ENCODE assay signal across 17 mouse cellular contexts in the genomic region with DNA sequence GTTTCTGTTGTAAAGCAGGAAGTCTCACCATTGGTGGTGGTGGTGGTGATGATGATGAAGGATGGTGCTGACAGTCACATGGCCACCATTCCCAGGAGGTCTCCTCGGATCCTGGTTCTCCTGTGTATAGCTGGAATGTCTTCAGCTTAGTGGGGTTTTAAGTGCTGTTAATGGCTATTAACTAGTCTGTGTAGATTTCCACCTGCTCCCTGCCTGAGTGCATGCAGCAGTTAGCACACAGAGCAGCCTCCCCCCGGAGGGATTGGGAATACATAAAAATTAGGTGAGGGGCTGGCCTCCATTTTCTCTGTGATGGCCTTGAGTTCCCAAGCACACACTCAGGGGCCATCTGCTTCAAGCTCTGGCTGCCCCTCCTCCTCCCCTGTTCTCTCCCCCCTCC. TPM values are rescaled to one million over a fixed set of nuclear protein-coding genes. Genes with fewer than 3 reads are reported as not detected.
DNase-seq lines count a peak whose midpoint lies in the region; ATAC-seq and TF ChIP-seq lines count a peak whose summit lies in the region.
"Had no signal": no experiment of that assay in that cellular context is flagged by ENCODE, and none has a peak within 500 bp of the region (broad histone marks: within the 10 kb centered on the region; RNA-seq: fewer than 3 reads in every experiment).

No protein-coding gene starts in this region.

- TF ChIP-seq POLR2A in brain, embryonic 14.5 days (IDR thresholded peaks at IDR 0.05; ENCODE audit: borderline replicate concordance, extremely low read depth, insufficient read depth, insufficient read length, poor library complexity, severe bottlenecking), result no peak

- no peaks in the 10 kb centered on the region for H3K36me3 ChIP-seq in hindbrain, embryonic 11.5 days (ENCODE audit: control insufficient read depth, insufficient read depth, low read length)
- H3K36me3 ChIP-seq in hindbrain, embryonic 16.5 days (ENCODE audit: control insufficient read depth, insufficient read depth, low read length), result no peaks in the 10 kb centered on the region
- no peaks in the 10 kb centered on the region for H3K36me3 ChIP-seq in midbrain, embryonic 14.5 days (ENCODE audit: control insufficient read depth, insufficient read depth, low read length)
- H3K36me3 ChIP-seq in midbrain, embryonic 15.5 days (replicated peaks), result no peaks in the 10 kb centered on the region
- H3K36me3 ChIP-seq: embryonic facial prominence, embryonic 12.5 days; heart, embryonic 13.5 days had no signal

- H3K27ac ChIP-seq in hindbrain, embryonic 11.5 days (ENCODE audit: low read depth, low read length), result no peak overlapping the region
- H3K27ac ChIP-seq in hindbrain, embryonic 16.5 days (ENCODE audit: low read depth, low read length), result no peak overlapping the region
- no peak overlapping the region for H3K27ac ChIP-seq in midbrain, embryonic 14.5 days (replicated peaks; ENCODE audit: low read depth, low read length)
- H3K27ac ChIP-seq in midbrain, embryonic 15.5 days, result no peak overlapping the region
- H3K27ac ChIP-seq: embryonic facial prominence, embryonic 12.5 days; heart, embryonic 13.5 days; hindbrain, embryonic 14.5 days had no signal

- no peak for TF ChIP-seq CTCF in brain, embryonic 14.5 days (IDR thresholded peaks at IDR 0.05; ENCODE audit: borderline replicate concordance, extremely low read depth, insufficient read depth, insufficient read length)

- peak; percentile 53; the same call in 1 of the 2 replicates for ATAC-seq in hindbrain, embryonic 11.5 days (ENCODE audit: low FRiP score)
- no peak for ATAC-seq in hindbrain, embryonic 16.5 days
- ATAC-seq in midbrain, embryonic 14.5 days (ENCODE audit: low FRiP score, low TSS enrichment), result no peak
- no peak for ATAC-seq in midbrain, embryonic 15.5 days (replicated peaks)
- ATAC-seq: forebrain, postnatal 0 days had no signal

- no peak overlapping the region for H3K9ac ChIP-seq in hindbrain, embryonic 11.5 days (ENCODE audit: low read depth, low read length)
- H3K9ac ChIP-seq in hindbrain, embryonic 16.5 days (ENCODE audit: low read depth, low read length), result no peak overlapping the region
- H3K9ac ChIP-seq in midbrain, embryonic 14.5 days (replicated peaks; ENCODE audit: low read length), result no peak overlapping the region
- no peak overlapping the region for H3K9ac ChIP-seq in midbrain, embryonic 15.5 days
- H3K9ac ChIP-seq: embryonic facial prominence, embryonic 12.5 days; forebrain, postnatal 0 days; heart, embryonic 13.5 days; hindbrain, embryonic 14.5 days had no signal

- no peak overlapping the region for H3K4me2 ChIP-seq in hindbrain, embryonic 11.5 days (replicated peaks; ENCODE audit: low read depth, low read length)
- H3K4me2 ChIP-seq in hindbrain, embryonic 16.5 days (ENCODE audit: low read length), result no peak overlapping the region
- no peak overlapping the region for H3K4me2 ChIP-seq in midbrain, embryonic 14.5 days (ENCODE audit: low read length)
- H3K4me2 ChIP-seq in midbrain, embryonic 15.5 days, result no peak overlapping the region
- H3K4me2 ChIP-seq: embryonic facial prominence, embryonic 12.5 days; heart, embryonic 13.5 days; hindbrain, embryonic 14.5 days had no signal

- H3K27me3 ChIP-seq in hindbrain, embryonic 11.5 days (ENCODE audit: control insufficient read depth, insufficient read depth, low read length), result no peaks in the 10 kb centered on the region
- no peaks in the 10 kb centered on the region for H3K27me3 ChIP-seq in hindbrain, embryonic 16.5 days (replicated peaks; ENCODE audit: control insufficient read depth, insufficient read depth, low read length)
- H3K27me3 ChIP-seq in midbrain, embryonic 14.5 days (ENCODE audit: control insufficient read depth, insufficient read depth, low read length), result no peaks in the 10 kb centered on the region
- H3K27me3 ChIP-seq in midbrain, embryonic 15.5 days (replicated peaks), result no peaks in the 10 kb centered on the region
- H3K27me3 ChIP-seq: embryonic facial prominence, embryonic 12.5 days; heart, embryonic 13.5 days had no signal

- DNase-seq in hindbrain, embryonic 11.5 days (ENCODE audit: low spot score), result peak; percentile 5
- DNase-seq in midbrain, embryonic 14.5 days, result peak; percentile 5
- peak; percentile 18 for DNase-seq in brain, embryonic 14.5 days (ENCODE audit: low read depth)
- DNase-seq in mesoderm, embryonic 11.5 days (ENCODE audit: low read depth, low spot score), result peak; percentile 13
- DNase-seq in kidney, postnatal 36 days, result no peak
- DNase-seq: adrenal gland, adult 2 months; adrenal gland, postnatal 25 days; cerebellum, adult 2 months; cerebellum, postnatal 10 days; forebrain, postnatal 0 days; gastrocnemius, postnatal 14 days; heart, postnatal 36 days had no signal

- H3K4me3 ChIP-seq in hindbrain, embryonic 11.5 days (ENCODE audit: low read depth, low read length), result no peak overlapping the region
- H3K4me3 ChIP-seq in hindbrain, embryonic 16.5 days (ENCODE audit: low read length), result no peak overlapping the region
- H3K4me3 ChIP-seq in midbrain, embryonic 14.5 days (replicated peaks; ENCODE audit: low read depth, low read length), result no peak overlapping the region
- H3K4me3 ChIP-seq in midbrain, embryonic 15.5 days, result no peak overlapping the region
- H3K4me3 ChIP-seq: embryonic facial prominence, embryonic 12.5 days; heart, embryonic 13.5 days had no signal

- no peaks in the 10 kb centered on the region for H3K4me1 ChIP-seq in hindbrain, embryonic 11.5 days (replicated peaks; ENCODE audit: control insufficient read depth, insufficient read depth, low read length)
- H3K4me1 ChIP-seq in hindbrain, embryonic 16.5 days (ENCODE audit: control insufficient read depth, insufficient read depth, low read depth, low read length), result no peaks in the 10 kb centered on the region
- H3K4me1 ChIP-seq in midbrain, embryonic 14.5 days (ENCODE audit: control insufficient read depth, insufficient read depth, low read length), result no peaks in the 10 kb centered on the region
- H3K4me1 ChIP-seq in midbrain, embryonic 15.5 days, result no peaks in the 10 kb centered on the region
- H3K4me1 ChIP-seq: embryonic facial prominence, embryonic 12.5 days; heart, embryonic 13.5 days had no signal

- 49% methylated on average over 2 of the region's 2 CpGs for WGBS in hindbrain, embryonic 11.5 days
- 29% methylated on average over 2 of the region's 2 CpGs for WGBS in hindbrain, embryonic 16.5 days
- 59% methylated on average over 2 of the region's 2 CpGs for WGBS in midbrain, embryonic 14.5 days
- 65% methylated on average over 2 of the region's 2 CpGs for WGBS in midbrain, embryonic 15.5 days

- H3K9me3 ChIP-seq in hindbrain, embryonic 11.5 days (ENCODE audit: control insufficient read depth, low read length), result no peaks in the 10 kb centered on the region
- H3K9me3 ChIP-seq in hindbrain, embryonic 16.5 days (ENCODE audit: control insufficient read depth, low read length), result no peaks in the 10 kb centered on the region
- H3K9me3 ChIP-seq in midbrain, embryonic 14.5 days (ENCODE audit: control insufficient read depth, low read length), result no peaks in the 10 kb centered on the region
- H3K9me3 ChIP-seq in midbrain, embryonic 15.5 days, result no peaks in the 10 kb centered on the region
- H3K9me3 ChIP-seq: embryonic facial prominence, embryonic 12.5 days; heart, embryonic 13.5 days had no signal

RNA-seq across cellular contexts. Expression of gene Ntrk2, which starts 36.9 kb away (rescaled TPM):
- polyA plus RNA-seq in hindbrain, embryonic 11.5 days (2014; fragmentation: Nextera tagmentation; extraction: Ambion mirVana), result 51.5 and 54.3 TPM in 2 replicates
- 137 and 146 TPM in 2 replicates for polyA plus RNA-seq in hindbrain, embryonic 16.5 days (2015; fragmentation: Nextera tagmentation; extraction: Ambion mirVana)
- polyA plus RNA-seq in midbrain, embryonic 14.5 days (2014; fragmentation: Nextera tagmentation; extraction: Ambion mirVana), result 96.7 and 100 TPM in 2 replicates
- polyA plus RNA-seq in midbrain, embryonic 15.5 days (2015; fragmentation: Nextera tagmentation; extraction: Ambion mirVana), result 121 and 126 TPM in 2 replicates
- 42.7 and 65.4 TPM in 2 replicates for polyA plus RNA-seq in brain, embryonic 14.5 days (2012; rRNA removed)

Comparison
In these comparisons a context has a peak if more than half of its experiments do, and no peak if none do; other contexts are left out.
1. DNase-seq: peak in hindbrain, embryonic 11.5 days (single experiment), midbrain, embryonic 14.5 days (single experiment), brain, embryonic 14.5 days (single experiment) and mesoderm, embryonic 11.5 days (single experiment); none in kidney, postnatal 36 days (0 of 2).